Mouse (Mus musculus): Measurements from ENCODE around the gene Tsacc.

GRCm38 (mm10) chr3:88331282-88331681 is 34.5 kb upstream of the Tsacc start:
- TF ChIP-seq GATA1 (IDR thresholded peaks at IDR 0.05; ENCODE audit: borderline replicate concordance, low read length) (no peak), FLI1 (IDR thresholded peaks at IDR 0.05; ENCODE audit: low read length) (no peak)

All from megakaryocyte, embryonic 14.5 days (primary cell).